Mouse (Mus musculus) midbrain, embryonic 14.5 days (tissue): ENCODE measurements at regions not wholly inside any gene's neighbourhood (a gene's known extent, or its start where the extent isn't known, plus 50 kb on each side); places are given as distances from the start of the nearest gene placed in this dataset.
"Not testable (repeated sequence)": the region's sequence is repeated elsewhere in the genome, so short reads cannot be mapped to it uniquely, and the experiment has no call there.

Experiments
- ATAC-seq: fragments of 200-750 bp; cut with Nextera tagmentation; 2 replicates; pipeline ENCODE4 v1.8.0; 2017; ENCODE audit warnings: moderate number of reproducible peaks, moderate library complexity; ENCODE audit not compliant: low FRiP score, low TSS enrichment
- DNase-seq: peaks from one replicate; pipeline ENCODE4 v3.0.0-alpha.2; 2015
- H3K27ac ChIP-seq: fragments of 300-500 bp; sonication (generic); replicated peaks from 2 replicates; pipeline ENCODE4 v1.5.1; 2014; ENCODE audit warnings: mild to moderate bottlenecking, low read depth, low read length, moderate library complexity
- H3K27me3 ChIP-seq: fragments of 300-500 bp; sonication (generic); 2 replicates; pipeline ENCODE4 v1.6.1; 2014; ENCODE audit warnings: low read length, control low read depth, mixed read lengths; ENCODE audit not compliant: control insufficient read depth, insufficient read depth
- H3K36me3 ChIP-seq: fragments of 300-500 bp; sonication (generic); 2 replicates; pipeline ENCODE4 v1.6.1; 2014; ENCODE audit warnings: low read length, control low read depth; ENCODE audit not compliant: control insufficient read depth, insufficient read depth
- H3K4me1 ChIP-seq: fragments of 300-500 bp; sonication (generic); 2 replicates; pipeline ENCODE4 v1.6.1; 2014; ENCODE audit warnings: mild to moderate bottlenecking, antibody characterized with exemption, low read length, control low read depth; ENCODE audit not compliant: control insufficient read depth, insufficient read depth
- H3K4me2 ChIP-seq: fragments of 300-500 bp; sonication (generic); 2 replicates; pipeline ENCODE4 v1.6.1; 2014; ENCODE audit warnings: mild to moderate bottlenecking, low read length, moderate library complexity
- H3K4me3 ChIP-seq: fragments of 300-500 bp; sonication (generic); replicated peaks from 2 replicates; pipeline ENCODE4 v1.5.1; 2014; ENCODE audit warnings: low read depth, low read length
- H3K9ac ChIP-seq: fragments of 300-500 bp; sonication (generic); replicated peaks from 2 replicates; pipeline ENCODE4 v1.6.1; 2014; ENCODE audit warnings: mild to moderate bottlenecking, low read length, moderate library complexity
- H3K9me3 ChIP-seq: fragments of 300-500 bp; sonication (generic); 2 replicates; pipeline ENCODE4 v1.6.1; 2016; ENCODE audit warnings: low read length, control low read depth, mixed read lengths; ENCODE audit not compliant: control insufficient read depth
- WGBS: fragments of 180-500 bp; shearing (Covaris S2); extraction: QIAGEN DNeasy Blood & Tissue Kit; methylation state at CpG from one replicate; pipeline ENCODE4 v1.1.7; 2014; 5-methylcytosine and 5-hydroxymethylcytosine counted together

- H3K9ac ChIP-seq, H3K27me3 ChIP-seq, H3K4me1 ChIP-seq, H3K4me2 ChIP-seq, H3K36me3 ChIP-seq, H3K4me3 ChIP-seq, H3K9me3 ChIP-seq, DNase-seq, H3K27ac ChIP-seq, ATAC-seq: not testable (repeated sequence)
- 42% methylated on average over 2 of the region's 2 CpGs for WGBS
Measured at GRCm38 (mm10) chr12:23325756-23326155, 454.3 kb downstream of the Gm10330 start.

GRCm38 (mm10) chr12:23315186-23315585 lies 464.9 kb downstream of the Gm10330 start:
- H3K27me3 ChIP-seq, ATAC-seq, H3K9me3 ChIP-seq, H3K27ac ChIP-seq, H3K36me3 ChIP-seq, H3K4me1 ChIP-seq, H3K9ac ChIP-seq: not testable (repeated sequence)
- H3K4me3 ChIP-seq = peak overlapping the region; percentile 20; the same call in 1 of the 2 replicates
- WGBS = 3% methylated on average over 27 of the region's 38 CpGs
- peak; percentile 15 for DNase-seq
- H3K4me2 ChIP-seq = peak overlapping the region; percentile 10; the same call in 1 of the 2 replicates
